Mouse (Mus musculus) thymus, postnatal 14 days (tissue): ENCODE measurements around the gene Lrp11.
A peak's percentile ranks its signal among the peaks of the same experiment; 100 is the strongest.

Experiments used
- DNase-seq: peaks from one replicate; pipeline ENCODE4 v3.0.0; 2021

Lrp11 gene

DNA sequence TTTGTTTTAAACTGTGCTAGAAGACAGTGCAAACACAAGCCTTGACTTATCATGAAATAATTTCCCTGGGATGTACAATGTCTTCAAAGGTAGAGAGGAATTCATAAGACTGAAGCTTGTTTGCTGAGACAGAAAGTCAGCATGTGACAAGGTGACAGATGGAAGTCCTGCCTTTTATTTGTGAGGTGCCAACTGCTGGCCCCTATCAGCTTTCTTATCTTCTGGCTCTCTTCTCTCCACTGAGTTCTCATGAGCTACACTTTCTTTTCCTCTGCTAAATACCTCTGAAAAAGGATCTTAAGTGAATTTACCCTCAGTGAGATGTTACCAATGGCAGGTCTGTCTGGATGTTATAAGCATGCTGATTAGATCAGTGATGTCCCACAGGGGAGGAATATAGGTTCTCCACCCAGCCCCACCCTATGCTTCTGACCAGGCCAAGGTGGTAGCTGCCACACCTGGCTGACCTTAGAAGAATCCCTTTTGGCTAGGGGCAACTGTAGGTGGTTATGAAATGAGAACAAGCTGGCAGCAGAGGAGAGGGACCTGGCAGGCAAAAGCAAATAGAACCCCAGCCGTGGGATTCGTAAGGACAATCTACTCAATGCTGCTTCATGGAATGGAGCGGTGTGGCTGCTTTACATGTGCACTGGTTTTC, 34.4 kb downstream of the Lrp11 start:
- no peak for DNase-seq

DNA sequence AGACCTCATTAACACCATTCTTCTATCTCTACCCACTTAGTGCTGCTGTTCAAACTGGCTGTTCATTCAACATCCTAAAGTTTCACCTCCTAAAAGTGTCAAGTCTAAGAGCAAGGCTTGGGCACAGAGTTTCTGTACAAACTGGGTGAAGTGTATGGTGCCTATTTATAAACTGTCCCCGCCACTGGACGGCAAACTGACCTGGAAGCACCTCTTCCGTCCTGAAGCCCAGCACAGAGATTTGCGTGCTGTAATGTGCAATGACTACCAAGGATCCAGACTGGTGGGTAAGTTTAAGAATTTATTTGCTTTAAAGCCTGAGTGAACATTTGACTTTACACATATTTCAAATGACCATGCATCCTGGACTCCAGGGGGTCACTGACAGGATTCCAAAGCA, 39.5 kb downstream of the Lrp11 start:
- DNase-seq: no peak

DNA sequence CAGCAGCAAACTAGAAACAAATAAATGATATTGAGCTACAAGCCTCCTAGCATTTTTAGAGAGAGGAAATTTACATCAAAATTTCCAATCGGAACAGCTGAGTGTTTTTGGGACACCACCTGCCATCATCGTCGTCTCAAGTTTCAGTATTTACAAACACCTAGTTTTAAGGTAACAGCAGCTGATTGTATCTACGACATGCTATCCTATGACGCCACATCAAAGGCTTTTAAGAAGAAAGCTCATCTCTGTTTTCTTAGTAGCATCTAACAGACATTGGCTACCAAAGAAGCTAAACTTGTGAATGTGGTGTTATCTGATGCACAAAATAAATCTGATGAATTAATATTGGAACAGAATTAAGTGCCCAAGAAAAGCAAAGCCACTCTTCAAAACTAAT, 40.7 kb downstream of the Lrp11 start:
- DNase-seq: no peak

DNA sequence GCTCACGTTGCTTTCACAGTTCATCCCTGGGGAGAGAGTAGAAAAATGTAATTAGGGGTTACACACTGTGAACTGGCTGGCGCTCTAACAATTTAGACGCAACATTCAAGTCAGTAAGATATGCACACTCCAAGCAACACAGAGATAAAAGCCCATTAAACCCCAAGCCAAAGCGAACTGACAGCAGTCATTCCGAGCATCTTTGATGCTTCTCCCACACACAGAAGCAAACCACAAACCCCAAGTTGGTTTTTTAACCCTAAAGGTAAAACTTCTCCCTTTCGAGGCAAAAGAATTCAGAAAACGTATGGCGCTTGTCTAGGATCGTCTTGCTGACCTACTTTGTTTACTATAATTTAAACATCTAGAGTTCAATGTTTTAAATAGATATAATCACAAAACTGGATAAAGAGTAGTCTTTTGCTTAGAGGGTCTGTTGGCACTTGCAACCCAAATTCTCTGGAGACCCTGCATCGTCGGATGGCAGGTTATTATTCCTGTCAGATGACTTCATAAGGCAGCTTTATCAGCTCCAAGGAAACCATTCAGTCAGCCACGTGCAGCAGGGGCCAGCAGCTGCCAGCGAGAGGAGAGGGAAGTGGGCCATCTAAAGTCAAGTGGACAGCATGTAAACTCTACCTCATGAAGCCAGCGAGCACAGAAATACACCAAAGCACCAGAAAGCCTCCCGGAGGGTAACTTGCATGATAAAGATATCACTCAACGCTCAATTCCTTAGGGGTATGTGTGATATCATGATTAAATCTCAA, 41.5 kb downstream of the Lrp11 start:
- peak; percentile 23 for DNase-seq

DNA sequence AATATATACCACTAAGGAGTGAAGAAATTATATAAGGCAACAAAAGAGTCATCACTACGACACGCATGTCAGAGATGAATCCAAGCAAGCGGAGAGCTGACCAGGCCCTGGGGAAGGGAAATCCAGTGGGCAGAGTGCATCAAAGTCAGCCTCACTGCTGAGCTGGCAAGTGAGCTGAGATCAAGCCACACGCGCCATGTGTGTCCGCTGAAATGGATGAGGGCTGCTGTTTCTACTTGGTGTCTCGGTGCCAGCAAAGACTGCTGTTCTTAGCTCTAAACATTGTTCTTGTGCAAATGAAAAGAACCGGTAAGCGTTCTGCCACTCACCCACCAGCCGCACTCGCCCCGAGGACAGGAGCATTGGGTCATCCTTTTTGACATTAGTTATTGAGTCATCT, 50.8 kb downstream of the Lrp11 start:
- no peak for DNase-seq

DNA sequence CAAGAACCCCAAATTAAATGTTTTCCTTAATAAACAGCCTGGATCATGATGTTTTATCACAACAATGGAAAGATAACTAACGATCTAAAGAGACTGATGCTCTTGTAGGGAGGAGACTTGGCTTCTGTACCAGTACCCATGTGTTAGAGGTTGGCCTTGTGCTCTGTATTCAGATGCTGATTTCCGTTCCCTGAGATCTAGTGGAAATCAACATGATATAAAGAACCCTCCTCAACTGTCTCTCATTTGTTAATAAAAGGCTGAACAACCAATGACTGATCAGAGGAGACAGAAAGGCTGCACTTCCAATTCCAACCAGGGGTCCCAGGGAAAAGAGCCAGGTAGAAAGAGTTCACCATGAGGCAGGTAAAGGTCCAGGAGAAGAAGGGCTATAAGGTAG, 56.3 kb downstream of the Lrp11 start:
- DNase-seq: no peak

DNA sequence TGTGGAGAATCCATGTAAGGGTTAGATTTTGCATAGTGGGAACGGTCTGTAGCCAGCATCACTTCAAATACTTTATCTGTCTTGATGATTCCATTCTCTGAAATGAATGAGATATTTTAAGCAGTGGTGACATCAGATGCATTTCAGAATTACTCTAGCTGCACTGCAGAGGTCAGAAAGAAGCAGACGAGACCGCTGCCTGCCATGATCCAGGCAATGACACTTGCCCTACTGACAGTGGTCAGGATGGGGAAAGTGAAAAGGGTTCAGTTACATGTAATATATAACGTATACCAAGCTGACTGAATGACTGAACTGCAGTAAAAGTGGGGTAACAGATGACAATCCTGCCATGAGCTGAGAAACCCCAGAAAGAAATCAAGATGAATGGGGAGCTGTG, 59.5 kb downstream of the Lrp11 start:
- DNase-seq: no peak

DNA sequence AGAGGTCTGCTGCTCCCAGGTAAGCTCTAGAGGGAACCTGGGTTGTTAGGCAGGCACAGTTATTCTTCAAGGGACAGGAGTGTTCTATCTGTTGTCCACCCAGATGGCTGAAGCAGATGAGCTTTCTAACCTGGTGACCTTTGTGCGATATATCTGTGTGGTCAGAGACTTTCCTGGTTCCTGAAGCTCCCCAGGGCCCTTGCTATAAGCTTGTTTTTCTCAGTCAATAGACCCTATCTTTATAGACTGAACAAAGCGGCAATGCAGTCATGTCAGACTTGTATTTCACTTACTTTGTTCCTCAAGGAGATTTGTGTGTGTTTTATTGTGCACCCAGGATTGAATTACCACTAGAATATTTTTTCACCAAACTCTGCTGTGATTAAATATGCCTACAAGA, 61.5 kb downstream of the Lrp11 start:
- DNase-seq: no peak

DNA sequence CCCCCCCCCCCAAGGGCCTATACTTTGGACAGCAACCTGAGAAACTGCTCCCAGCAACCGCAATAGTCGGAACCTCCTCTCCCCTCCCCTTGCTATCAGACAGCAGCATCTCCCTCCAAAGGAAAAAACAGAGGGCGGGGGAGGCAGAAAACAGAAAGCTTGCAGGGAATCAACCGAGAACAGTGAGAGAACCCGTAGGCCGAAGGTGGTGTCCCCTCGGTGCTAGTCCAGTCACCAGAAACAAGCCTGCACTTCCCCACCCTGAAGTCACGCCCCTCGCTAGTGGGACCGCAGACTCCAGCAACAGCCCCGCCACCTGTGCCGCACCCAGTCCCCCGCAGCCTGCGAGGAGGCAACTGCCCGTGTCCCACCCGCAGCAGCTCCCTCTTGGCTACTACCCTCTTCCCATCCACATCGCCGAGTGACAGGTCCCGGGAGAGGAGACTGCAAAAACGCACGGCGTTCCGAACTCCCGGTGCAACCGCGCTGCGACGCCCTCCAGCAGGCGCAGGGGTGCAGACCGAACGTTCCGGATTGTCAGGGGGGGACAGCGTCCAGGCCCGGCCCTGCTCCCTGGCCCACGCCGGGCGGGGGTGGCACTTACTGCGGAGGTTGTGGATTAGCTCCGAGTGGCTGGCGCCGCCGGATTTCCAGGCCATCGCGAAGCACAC, 73.0 kb downstream of the Lrp11 start:
- peak; percentile 67 for DNase-seq

DNA sequence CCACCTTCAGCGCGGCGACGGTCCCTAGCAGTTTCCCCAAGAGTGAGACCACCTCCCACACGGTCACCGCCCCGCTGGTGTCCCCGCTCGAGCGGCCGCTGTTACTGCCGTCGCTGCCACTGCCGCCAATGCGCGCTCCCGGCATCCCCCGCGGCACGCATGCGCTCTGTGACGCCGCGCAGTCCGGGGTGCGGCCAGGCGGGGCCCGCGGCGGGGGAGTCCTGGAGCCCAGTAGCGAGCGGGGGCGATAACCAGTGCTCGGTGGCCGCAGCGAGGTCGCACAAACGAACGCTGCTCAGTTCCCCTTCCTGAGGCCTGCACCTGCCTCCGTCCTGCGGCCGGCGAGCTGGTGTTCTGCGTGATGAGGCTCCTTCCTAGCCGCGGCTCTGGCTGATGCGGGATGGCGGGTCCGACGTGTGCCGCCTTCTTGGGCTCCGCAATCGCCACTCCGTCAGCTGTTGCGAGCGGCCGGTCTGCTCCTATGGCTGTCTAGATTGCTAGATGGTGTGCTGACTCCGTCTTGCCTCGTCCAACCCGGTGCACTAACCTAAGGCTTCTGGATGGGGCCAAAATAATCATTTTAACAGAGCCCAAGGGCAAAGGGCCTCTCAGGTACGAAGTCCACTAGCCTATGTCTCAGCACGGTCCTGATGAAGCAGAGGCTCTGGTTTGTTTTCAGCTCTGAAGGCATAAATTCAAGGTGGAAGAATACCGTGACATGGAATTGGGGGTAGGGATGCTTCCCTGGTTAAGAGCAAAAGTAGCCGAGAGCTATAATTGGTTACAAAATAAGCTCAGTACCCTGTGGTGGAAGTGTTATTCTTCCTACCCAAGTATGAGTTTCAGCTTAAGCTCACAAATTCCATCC, 73.8 kb downstream of the Lrp11 start:
- DNase-seq: peak; percentile 92

DNA sequence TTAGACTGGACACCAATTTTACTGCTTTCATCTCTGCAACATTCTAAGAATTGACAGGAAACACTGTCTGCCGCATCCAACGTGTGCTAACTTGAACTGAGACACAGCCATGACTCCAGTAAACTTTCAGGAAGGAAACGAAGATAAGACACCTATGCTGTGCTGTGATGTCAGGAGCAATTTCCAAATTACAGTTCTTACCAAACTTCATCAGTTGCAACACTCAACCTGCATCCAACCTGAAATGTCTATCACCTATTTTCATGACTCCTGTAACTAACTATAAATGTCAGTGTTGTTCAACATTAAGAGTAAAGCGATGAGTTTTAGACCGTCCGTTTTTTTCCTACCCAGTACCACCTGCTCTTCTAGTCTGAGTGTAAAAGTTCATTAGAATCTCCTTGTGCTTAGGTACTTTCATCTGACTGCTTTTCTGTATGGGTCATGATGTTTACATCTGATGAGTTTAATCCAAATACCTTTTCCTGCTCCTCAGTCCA, 74.5 kb downstream of the Lrp11 start:
- DNase-seq: no peak

DNA sequence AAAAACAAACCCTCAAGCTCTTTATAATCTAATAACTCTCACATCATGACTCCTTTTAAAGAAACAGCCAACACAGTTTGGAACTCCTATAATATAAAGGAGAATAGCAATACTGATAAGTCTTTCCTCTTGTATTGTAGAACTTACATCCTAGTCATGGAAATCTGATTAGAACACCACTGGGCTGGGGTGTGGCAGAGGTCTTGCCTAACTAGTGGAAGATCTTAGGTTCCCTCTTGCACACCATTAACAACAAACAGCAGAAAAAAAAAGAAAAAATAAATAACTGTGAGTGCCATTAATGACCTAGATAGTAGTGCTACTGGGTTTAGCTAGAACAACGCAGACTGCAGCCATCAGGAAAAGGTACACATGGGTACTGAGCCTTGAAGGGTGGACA, 75.3 kb downstream of the Lrp11 start:
- no peak for DNase-seq

DNA sequence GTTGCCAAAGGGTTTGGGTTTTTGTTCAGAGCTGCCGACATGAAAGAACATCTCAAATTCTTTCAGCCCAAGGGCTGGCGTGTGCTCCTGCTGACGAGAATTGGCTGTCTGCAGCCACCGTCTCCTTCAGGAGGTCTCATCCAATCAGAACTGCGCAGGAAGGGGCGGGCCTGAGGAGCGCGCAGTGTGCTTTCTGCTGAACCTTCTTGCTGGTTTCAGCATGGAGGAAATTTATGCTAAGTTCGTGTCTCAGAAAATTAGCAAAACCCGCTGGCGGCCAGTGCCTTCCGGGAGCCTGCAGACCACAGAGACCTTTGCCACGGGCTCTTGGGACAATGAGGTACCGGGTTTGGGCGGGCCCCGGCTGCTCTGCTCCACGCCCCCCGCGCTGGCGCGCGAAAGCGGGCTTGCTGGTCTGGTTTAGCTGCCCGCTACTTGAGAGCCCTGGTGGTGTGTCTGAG, 77.8 kb downstream of the Lrp11 start, which contains the start of gene Nup43:
Gene Nup43, plus strand, starts transcription at position 162 of the 461 bp plus-strand sequence.
- DNase-seq: peak; percentile 92

DNA sequence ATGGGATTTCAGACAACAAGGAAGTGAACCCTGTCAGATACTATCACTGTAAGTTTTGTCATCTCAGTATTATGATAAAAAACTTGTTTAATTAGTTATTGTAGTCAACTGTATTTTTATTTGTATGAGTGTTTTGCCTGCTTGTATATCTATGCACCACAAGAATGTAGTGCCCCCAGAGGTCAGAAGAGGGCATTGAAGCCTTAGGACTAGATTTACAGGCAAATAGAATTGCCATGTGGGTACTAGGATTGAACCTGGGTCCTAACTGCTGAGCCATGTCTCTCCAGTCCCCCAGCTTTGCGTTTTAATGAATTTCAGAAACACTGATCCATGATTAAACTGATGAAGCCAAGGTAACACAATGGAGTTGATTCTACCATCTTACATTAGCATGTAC, 84.1 kb downstream of the Lrp11 start:
- DNase-seq: peak; percentile 50
